Mouse (Mus musculus) cerebellum, adult (tissue): Measurements from ENCODE around the gene Oit1.
A peak's percentile ranks its signal among the peaks of the same experiment; 100 is the strongest.

Source experiments
- ATAC-seq: cut with Nextera tagmentation; 2 replicates; pipeline ENCODE4 v1.9.2; 2017; ENCODE audit warnings: mild to moderate bottlenecking, moderate library complexity, mixed read lengths; ENCODE audit not compliant: insufficient number of reproducible peaks, low FRiP score, low TSS enrichment

The Oit1 gene

DNA sequence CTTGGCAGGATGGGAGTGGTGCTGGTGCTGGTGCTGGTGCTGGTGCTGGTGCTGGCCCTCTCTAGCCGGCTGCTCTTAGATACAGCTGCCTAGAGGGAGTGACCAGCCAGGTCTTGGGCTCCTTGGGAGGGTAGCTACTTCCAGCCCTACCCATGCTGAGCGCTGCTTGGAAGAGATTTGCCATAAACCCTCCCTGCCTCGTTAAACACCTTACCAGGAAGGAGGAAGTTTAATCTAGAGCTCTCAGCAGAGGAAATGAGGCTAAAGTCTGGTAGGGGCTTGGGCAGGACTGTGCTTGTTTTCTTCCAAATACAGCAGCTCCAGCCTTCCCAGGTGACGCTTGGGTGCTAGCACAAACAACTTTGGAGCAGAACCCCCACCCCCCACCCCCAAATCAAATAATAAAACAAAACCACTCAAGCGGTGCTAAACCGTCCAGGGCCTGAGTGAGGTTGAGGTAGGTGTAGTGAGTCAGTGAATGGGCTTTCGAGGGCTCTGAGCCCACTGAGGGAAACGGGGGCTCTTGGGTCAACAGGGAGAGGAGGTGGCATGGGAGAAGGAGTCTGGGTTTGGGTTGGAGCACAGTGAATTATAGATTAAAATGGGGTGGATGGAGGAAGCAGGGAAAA is at the start of gene Oit1:
Oit1 (minus strand) TSS at position 70 of the 629 bp plus-strand sequence.
- ATAC-seq = no peak

DNA sequence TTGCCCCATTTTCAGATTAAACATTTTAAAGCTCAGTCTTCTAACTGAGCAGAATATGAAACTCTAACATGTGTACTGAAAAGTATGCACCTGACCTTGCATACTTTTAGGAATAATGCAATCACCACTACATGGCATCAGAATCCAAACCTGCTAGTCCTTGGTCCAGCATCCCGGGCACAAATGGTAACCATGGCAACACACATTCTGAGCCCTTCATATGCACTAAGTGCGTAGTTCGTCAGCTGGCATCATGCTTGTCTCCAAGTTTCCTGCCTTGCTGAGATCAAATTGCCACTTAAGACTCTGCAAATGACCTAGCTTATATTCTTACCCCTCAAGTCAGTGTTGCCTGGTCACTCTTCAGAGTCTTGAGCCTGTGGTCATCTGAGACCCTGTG is 44.3 kb upstream of the Oit1 start:
- ATAC-seq = no peak

GRCm38 (mm10) chr14:8421199-8421787 is 42.7 kb upstream of the Oit1 start:
- ATAC-seq = no peak

- no peak for ATAC-seq
These were observed 40.1 kb upstream of the Oit1 start for GRCm38 (mm10) chr14:8418610-8419009.

DNA sequence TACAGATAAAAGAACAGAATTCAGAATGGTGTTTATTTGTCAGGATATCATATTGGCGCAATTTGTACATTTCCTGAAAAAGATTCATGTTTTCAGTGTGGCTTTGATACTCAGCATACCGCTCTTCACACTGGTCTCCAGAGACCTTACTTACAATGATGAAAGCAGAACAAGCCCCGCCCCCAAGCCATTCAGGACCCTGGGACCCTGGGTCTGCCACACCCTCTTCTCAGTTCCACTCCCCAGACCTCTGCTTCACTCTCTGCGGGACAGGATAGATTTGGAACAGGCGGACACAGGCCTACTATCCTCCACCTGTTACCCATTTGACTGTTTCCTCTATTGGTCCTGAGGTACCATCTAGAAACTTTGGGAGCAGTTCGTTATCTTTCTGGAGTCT is 27.4 kb upstream of the Oit1 start:
- no peak for ATAC-seq

DNA sequence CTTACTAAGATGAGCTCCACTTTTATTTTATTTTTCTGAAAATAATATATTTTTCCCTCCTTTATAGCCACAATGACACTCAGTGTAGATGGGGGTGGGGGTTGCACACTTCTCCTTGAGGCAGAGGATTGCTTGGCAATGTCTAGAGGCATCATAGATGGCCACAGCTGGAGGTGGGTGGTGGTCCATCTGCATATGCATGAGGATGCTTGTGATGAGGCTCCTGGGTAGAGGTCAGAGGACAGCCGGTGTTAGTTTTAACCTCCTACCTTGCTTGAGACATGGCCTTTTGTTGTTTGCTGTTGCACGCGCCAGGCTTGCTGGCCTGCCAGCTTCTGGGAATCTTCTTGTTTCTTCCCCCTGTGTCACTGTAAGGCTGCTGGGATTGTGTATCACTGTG is 24.8 kb upstream of the Oit1 start:
- ATAC-seq = no peak

GRCm38 (mm10) chr14:8398507-8398906 is 20.0 kb upstream of the Oit1 start:
- ATAC-seq = no peak

- ATAC-seq = no peak
These were observed 17.2 kb upstream of the Oit1 start for GRCm38 (mm10) chr14:8395690-8396287.

DNA sequence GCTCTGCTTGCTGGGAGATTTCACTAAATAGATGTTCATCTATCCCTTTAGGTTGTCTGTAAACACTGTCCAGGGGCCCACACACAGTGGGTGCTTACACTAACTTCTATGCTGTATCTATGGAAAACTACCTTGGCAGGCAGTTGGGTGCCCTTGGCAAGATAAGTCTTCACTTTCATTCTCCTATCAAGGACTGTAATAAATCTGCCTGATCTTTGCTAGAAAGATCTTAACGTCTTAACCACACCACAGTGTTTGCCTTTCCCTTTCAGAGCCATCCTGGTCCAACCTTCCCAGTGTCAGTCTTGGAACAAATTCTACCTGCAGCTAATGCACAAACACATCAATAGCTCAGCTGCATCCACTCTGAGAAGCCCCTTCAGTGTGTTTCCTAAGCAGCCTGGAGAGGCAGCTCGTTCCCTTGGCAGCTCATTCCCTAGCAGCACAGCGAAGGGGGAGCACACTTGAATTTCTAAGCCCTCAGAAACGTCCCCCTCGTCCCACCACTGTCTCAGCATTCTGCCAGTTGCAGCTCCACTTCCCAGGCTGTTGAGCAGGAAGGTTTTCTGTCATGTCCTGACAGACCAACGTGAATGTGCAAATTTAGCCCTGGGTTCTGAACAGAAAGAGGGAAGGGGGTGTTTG is 13.7 kb upstream of the Oit1 start:
- no peak for ATAC-seq

- no peak for ATAC-seq
These were observed 9.2 kb downstream of the Oit1 start for GRCm38 (mm10) chr14:8369394-8369793.

DNA sequence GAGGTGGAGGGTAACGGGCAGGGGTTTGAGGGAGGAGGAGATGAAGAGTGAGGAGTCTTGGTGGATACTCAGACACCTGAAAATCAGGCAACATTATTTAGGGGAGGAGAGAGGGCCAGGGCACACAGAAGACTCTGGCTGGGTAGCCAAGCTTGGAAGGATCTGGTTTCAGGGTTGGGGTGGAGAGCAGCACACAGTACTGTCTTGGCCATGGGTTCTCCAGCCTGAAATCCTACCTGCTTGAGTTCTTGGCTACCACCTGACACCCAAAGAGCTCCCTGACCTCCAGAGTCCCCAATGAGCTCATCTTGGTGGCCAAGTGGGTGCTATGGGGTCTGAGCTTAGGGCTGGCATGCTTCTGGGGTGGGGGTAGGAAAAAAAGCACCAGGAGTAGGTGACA is 9.7 kb downstream of the Oit1 start:
- no peak for ATAC-seq

GRCm38 (mm10) chr14:8367727-8368520 is 10.6 kb downstream of the Oit1 start:
- no peak for ATAC-seq

DNA sequence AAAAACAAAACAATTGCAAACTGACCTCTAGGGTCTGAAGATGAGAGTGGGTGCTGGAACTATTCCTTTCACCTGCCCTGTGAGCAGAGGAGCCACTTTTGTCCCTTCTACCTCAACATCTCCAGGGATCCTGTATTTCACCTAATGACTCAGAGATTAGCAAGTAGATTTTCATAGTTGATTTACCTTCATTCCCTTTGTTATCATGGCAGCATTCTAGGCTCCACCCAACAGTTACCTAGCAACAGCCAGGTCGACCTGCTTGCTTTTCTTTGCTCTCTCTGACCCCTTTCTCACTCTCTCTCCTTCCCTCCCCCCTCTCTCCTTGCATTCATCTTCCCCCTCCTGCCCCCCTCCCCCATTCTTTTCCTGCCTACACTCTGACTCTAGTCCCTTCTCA is 11.4 kb downstream of the Oit1 start:
- no peak for ATAC-seq

- ATAC-seq = no peak
These were observed 12.7 kb downstream of the Oit1 start for GRCm38 (mm10) chr14:8365833-8366232.

GRCm38 (mm10) chr14:8356836-8357235 is 21.7 kb downstream of the Oit1 start:
- no peak for ATAC-seq

GRCm38 (mm10) chr14:8355999-8356501 is 22.5 kb downstream of the Oit1 start:
- ATAC-seq = peak; percentile 88

GRCm38 (mm10) chr14:8348927-8349326 is 29.6 kb downstream of the Oit1 start:
- ATAC-seq = no peak

GRCm38 (mm10) chr14:8346255-8346997 is 32.1 kb downstream of the Oit1 start:
- ATAC-seq = 0 out of 2 replicates have a peak, but pooled peaks have one; percentile 46

DNA sequence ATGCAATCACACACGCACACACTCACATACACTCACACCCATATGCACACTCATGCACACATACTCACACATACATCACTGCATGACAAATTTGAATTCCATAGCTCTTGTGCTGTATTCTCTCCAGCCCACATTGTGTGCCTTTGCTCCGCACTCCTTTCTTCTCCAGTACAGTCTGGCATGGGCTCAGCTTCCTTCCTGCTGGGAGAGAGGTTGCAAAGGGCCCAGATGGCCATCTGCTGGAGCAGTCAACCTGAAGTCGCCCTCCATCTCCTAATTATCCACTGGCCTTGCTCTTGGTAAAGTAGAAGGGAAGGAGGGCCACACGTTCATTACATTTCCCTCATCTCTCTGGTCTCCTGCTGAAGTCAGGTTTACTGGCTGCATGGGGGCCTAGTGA is 33.0 kb downstream of the Oit1 start:
- peak; percentile 67 for ATAC-seq
